Mouse (Mus musculus): ENCODE measurements at regions not wholly inside any gene's neighbourhood (a gene's known extent, or its start where the extent isn't known, plus 50 kb on each side); places are given as distances from the start of the nearest gene placed in this dataset.

- Histone ChIP-seq H3K9ac (ENCODE audit: low read length) (no peak overlapping the region), H3K4me1 (ENCODE audit: control insufficient read depth, insufficient read depth, low read length) (no peaks in the 10 kb centered on the region), H3K4me2 (ENCODE audit: low read depth, severe bottlenecking) (no peak overlapping the region), H3K4me3 (ENCODE audit: low read depth, low read length) (no peak overlapping the region), H3K9me3 (ENCODE audit: control insufficient read depth, low read length) (no peaks in the 10 kb centered on the region), H3K27ac (replicated peaks; ENCODE audit: low read depth, low read length) (no peak overlapping the region), H3K36me3 (ENCODE audit: control insufficient read depth, insufficient read depth, low read length) (no peaks in the 10 kb centered on the region), H3K27me3 (ENCODE audit: control insufficient read depth, insufficient read depth, low read length) (no peaks in the 10 kb centered on the region)
- no peak for ATAC-seq (ENCODE audit: insufficient number of reproducible peaks, low FRiP score, low TSS enrichment, low read depth)
- 93% methylated on average over 2 of the region's 2 CpGs for WGBS
- DNase-seq (ENCODE audit: low spot score), result no peak
These were observed 677.6 kb downstream of the Diaph3 start for GRCm38 (mm10) chr14:86463388-86463787.

- H3K27me3 ChIP-seq (ENCODE audit: control insufficient read depth, insufficient read depth, low read length), result no peaks in the 10 kb centered on the region
- ATAC-seq (ENCODE audit: insufficient number of reproducible peaks, low FRiP score, low TSS enrichment, low read depth) (no peak), DNase-seq (ENCODE audit: low spot score) (no peak)
- H3K4me3 ChIP-seq (ENCODE audit: low read depth, low read length), result no peak overlapping the region
- no peak overlapping the region for H3K27ac ChIP-seq (replicated peaks; ENCODE audit: low read depth, low read length)
- no peaks in the 10 kb centered on the region for H3K36me3 ChIP-seq (ENCODE audit: control insufficient read depth, insufficient read depth, low read length)
- no peaks in the 10 kb centered on the region for H3K9me3 ChIP-seq (ENCODE audit: control insufficient read depth, low read length)
- no peak overlapping the region for H3K9ac ChIP-seq (ENCODE audit: low read length)
- 84% methylated on average over 2 of the region's 2 CpGs for WGBS
- H3K4me2 ChIP-seq (ENCODE audit: low read depth, severe bottlenecking), result no peak overlapping the region
- no peaks in the 10 kb centered on the region for H3K4me1 ChIP-seq (ENCODE audit: control insufficient read depth, insufficient read depth, low read length)
These were observed 687.9 kb downstream of the Diaph3 start for GRCm38 (mm10) chr14:86453142-86453541.

- no peak for DNase-seq (ENCODE audit: low spot score)
- 97% methylated on average over 1 of the region's 1 CpGs for WGBS
These were observed 690.4 kb downstream of the Diaph3 start for GRCm38 (mm10) chr14:86450616-86451015.

GRCm38 (mm10) chr14:86445139-86445538 lies 695.9 kb downstream of the Diaph3 start:
- DNase-seq (ENCODE audit: low spot score), result no peak
- Histone ChIP-seq H3K9ac (ENCODE audit: low read length) (no peak overlapping the region), H3K27me3 (ENCODE audit: control insufficient read depth, insufficient read depth, low read length) (no peaks in the 10 kb centered on the region), H3K4me2 (ENCODE audit: low read depth, severe bottlenecking) (no peak overlapping the region), H3K27ac (replicated peaks; ENCODE audit: low read depth, low read length) (no peak overlapping the region), H3K4me3 (ENCODE audit: low read depth, low read length) (no peak overlapping the region), H3K4me1 (ENCODE audit: control insufficient read depth, insufficient read depth, low read length) (no peaks in the 10 kb centered on the region), H3K9me3 (ENCODE audit: control insufficient read depth, low read length) (no peaks in the 10 kb centered on the region), H3K36me3 (ENCODE audit: control insufficient read depth, insufficient read depth, low read length) (no peaks in the 10 kb centered on the region)
- WGBS, result 91% methylated on average over 4 of the region's 4 CpGs
- no peak for ATAC-seq (ENCODE audit: insufficient number of reproducible peaks, low FRiP score, low TSS enrichment, low read depth)

More at GRCm38 (mm10) chr14:86450616-86451015, 690.4 kb downstream of the Diaph3 start:
- Histone ChIP-seq H3K27me3 (ENCODE audit: control insufficient read depth, insufficient read depth, low read length) (no peaks in the 10 kb centered on the region), H3K4me3 (ENCODE audit: low read depth, low read length) (no peak overlapping the region), H3K9me3 (ENCODE audit: control insufficient read depth, low read length) (no peaks in the 10 kb centered on the region), H3K9ac (ENCODE audit: low read length) (no peak overlapping the region), H3K4me2 (ENCODE audit: low read depth, severe bottlenecking) (no peak overlapping the region), H3K27ac (replicated peaks; ENCODE audit: low read depth, low read length) (no peak overlapping the region), H3K36me3 (ENCODE audit: control insufficient read depth, insufficient read depth, low read length) (no peaks in the 10 kb centered on the region), H3K4me1 (ENCODE audit: control insufficient read depth, insufficient read depth, low read length) (no peaks in the 10 kb centered on the region)
- ATAC-seq (ENCODE audit: insufficient number of reproducible peaks, low FRiP score, low TSS enrichment, low read depth), result no peak

- H3K4me2 ChIP-seq (ENCODE audit: low read depth, severe bottlenecking), result no peak overlapping the region
- WGBS, result 79% methylated on average over 5 of the region's 5 CpGs
- no peak for ATAC-seq (ENCODE audit: insufficient number of reproducible peaks, low FRiP score, low TSS enrichment, low read depth)
- no peak for DNase-seq (ENCODE audit: low spot score)
- H3K4me1 ChIP-seq (ENCODE audit: control insufficient read depth, insufficient read depth, low read length), result no peaks in the 10 kb centered on the region
- no peak overlapping the region for H3K27ac ChIP-seq (replicated peaks; ENCODE audit: low read depth, low read length)
- H3K4me3 ChIP-seq (ENCODE audit: low read depth, low read length), result no peak overlapping the region
- H3K36me3 ChIP-seq (ENCODE audit: control insufficient read depth, insufficient read depth, low read length), result no peaks in the 10 kb centered on the region
- H3K27me3 ChIP-seq (ENCODE audit: control insufficient read depth, insufficient read depth, low read length), result no peaks in the 10 kb centered on the region
- H3K9me3 ChIP-seq (ENCODE audit: control insufficient read depth, low read length), result no peaks in the 10 kb centered on the region
- no peak overlapping the region for H3K9ac ChIP-seq (ENCODE audit: low read length)
These were observed 696.9 kb downstream of the Diaph3 start for GRCm38 (mm10) chr14:86443921-86444835.

GRCm38 (mm10) chr14:86441895-86442679 lies 698.9 kb downstream of the Diaph3 start:
- 85% methylated on average over 9 of the region's 9 CpGs for WGBS
- no peak for ATAC-seq (ENCODE audit: insufficient number of reproducible peaks, low FRiP score, low TSS enrichment, low read depth)

GRCm38 (mm10) chr14:86437383-86437782 lies 703.7 kb downstream of the Diaph3 start:
- no peak for ATAC-seq (ENCODE audit: insufficient number of reproducible peaks, low FRiP score, low TSS enrichment, low read depth)
- H3K4me1 ChIP-seq (ENCODE audit: control insufficient read depth, insufficient read depth, low read length), result no peaks in the 10 kb centered on the region
- no peak overlapping the region for H3K9ac ChIP-seq (ENCODE audit: low read length)
- H3K9me3 ChIP-seq (ENCODE audit: control insufficient read depth, low read length), result no peaks in the 10 kb centered on the region
- no peak overlapping the region for H3K4me2 ChIP-seq (ENCODE audit: low read depth, severe bottlenecking)
- no peak overlapping the region for H3K27ac ChIP-seq (replicated peaks; ENCODE audit: low read depth, low read length)
- DNase-seq (ENCODE audit: low spot score), result no peak
- no peaks in the 10 kb centered on the region for H3K36me3 ChIP-seq (ENCODE audit: control insufficient read depth, insufficient read depth, low read length)
- no peaks in the 10 kb centered on the region for H3K27me3 ChIP-seq (ENCODE audit: control insufficient read depth, insufficient read depth, low read length)
- WGBS, result 85% methylated on average over 3 of the region's 3 CpGs
- H3K4me3 ChIP-seq (ENCODE audit: low read depth, low read length), result no peak overlapping the region

More at GRCm38 (mm10) chr14:86441895-86442679, 698.9 kb downstream of the Diaph3 start:
- Histone ChIP-seq H3K27me3 (ENCODE audit: control insufficient read depth, insufficient read depth, low read length) (no peaks in the 10 kb centered on the region), H3K4me1 (ENCODE audit: control insufficient read depth, insufficient read depth, low read length) (no peaks in the 10 kb centered on the region), H3K27ac (replicated peaks; ENCODE audit: low read depth, low read length) (no peak overlapping the region), H3K4me2 (ENCODE audit: low read depth, severe bottlenecking) (no peak overlapping the region), H3K9me3 (ENCODE audit: control insufficient read depth, low read length) (no peaks in the 10 kb centered on the region), H3K36me3 (ENCODE audit: control insufficient read depth, insufficient read depth, low read length) (no peaks in the 10 kb centered on the region), H3K4me3 (ENCODE audit: low read depth, low read length) (no peak overlapping the region), H3K9ac (ENCODE audit: low read length) (no peak overlapping the region)
- DNase-seq (ENCODE audit: low spot score), result no peak

- no peak overlapping the region for H3K9ac ChIP-seq (ENCODE audit: low read length)
- no peak overlapping the region for H3K27ac ChIP-seq (replicated peaks; ENCODE audit: low read depth, low read length)
- 44% methylated on average over 2 of the region's 2 CpGs for WGBS
- H3K4me1 ChIP-seq (ENCODE audit: control insufficient read depth, insufficient read depth, low read length), result no peaks in the 10 kb centered on the region
- no peak overlapping the region for H3K4me2 ChIP-seq (ENCODE audit: low read depth, severe bottlenecking)
- DNase-seq (ENCODE audit: low spot score), result no peak
- ATAC-seq (ENCODE audit: insufficient number of reproducible peaks, low FRiP score, low TSS enrichment, low read depth), result no peak
- no peak overlapping the region for H3K4me3 ChIP-seq (ENCODE audit: low read depth, low read length)
- no peaks in the 10 kb centered on the region for H3K9me3 ChIP-seq (ENCODE audit: control insufficient read depth, low read length)
- no peaks in the 10 kb centered on the region for H3K36me3 ChIP-seq (ENCODE audit: control insufficient read depth, insufficient read depth, low read length)
- no peaks in the 10 kb centered on the region for H3K27me3 ChIP-seq (ENCODE audit: control insufficient read depth, insufficient read depth, low read length)
These were observed 705.7 kb downstream of the Diaph3 start for GRCm38 (mm10) chr14:86435345-86435744.
